Mouse (Mus musculus): ENCODE measurements around the gene Agr2. TPM values are rescaled to one million over a fixed set of nuclear protein-coding genes. Genes with fewer than 3 reads are reported as not detected.

Agr2 gene
- polyA plus RNA-seq, 1 experiment from 2014 or later: not detected

- no peak for DNase-seq (ENCODE audit: extremely low spot score, low spot score)
- no peaks in the 10 kb centered on the region for H3K36me3 ChIP-seq (replicated peaks)
- WGBS: 41% methylated on average over 5 of the region's 5 CpGs
- H3K9me3 ChIP-seq: no peaks in the 10 kb centered on the region
- H3K27ac ChIP-seq: no peak overlapping the region
- H3K27me3 ChIP-seq (ENCODE audit: poor library complexity, severe bottlenecking): no peaks in the 10 kb centered on the region
- H3K4me3 ChIP-seq: no peak overlapping the region
- H3K4me1 ChIP-seq: peaks cover 10% of the 10 kb centered on the region
These were observed 3.1 kb downstream of the Agr2 start for GRCm38 (mm10) chr12:35995799-35996198.

DNA sequence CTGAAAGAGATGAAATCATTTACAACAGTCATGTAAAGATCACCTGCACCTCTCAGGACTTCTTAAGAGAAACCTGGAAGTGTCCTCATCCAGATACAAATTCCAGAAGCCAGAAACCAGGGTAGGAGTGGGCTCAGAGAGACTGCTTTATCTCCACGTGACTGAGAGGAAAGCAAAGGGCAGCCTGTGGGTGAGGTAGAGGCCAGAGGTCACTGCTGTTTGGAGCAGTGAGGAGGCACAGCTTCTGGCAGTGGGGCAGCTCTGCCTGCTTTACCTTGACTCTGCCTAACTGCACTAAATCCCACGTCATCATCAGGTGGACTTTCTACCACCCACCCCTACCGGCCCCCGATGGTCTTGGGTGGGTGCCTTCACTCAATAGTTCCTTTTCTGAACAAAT is 12.0 kb downstream of the Agr2 start:
- H3K27ac ChIP-seq: no peak overlapping the region
- H3K27me3 ChIP-seq (ENCODE audit: poor library complexity, severe bottlenecking): no peaks in the 10 kb centered on the region
- no peaks in the 10 kb centered on the region for H3K9me3 ChIP-seq
- 76% methylated on average over 4 of the region's 4 CpGs for whole genome bisulfite sequencing
- no peak for DNase-seq (ENCODE audit: extremely low spot score, low spot score)
- peaks cover 20% of the 10 kb centered on the region for H3K4me1 ChIP-seq
- H3K36me3 ChIP-seq (replicated peaks): no peaks in the 10 kb centered on the region
- H3K4me3 ChIP-seq: no peak overlapping the region

DNA sequence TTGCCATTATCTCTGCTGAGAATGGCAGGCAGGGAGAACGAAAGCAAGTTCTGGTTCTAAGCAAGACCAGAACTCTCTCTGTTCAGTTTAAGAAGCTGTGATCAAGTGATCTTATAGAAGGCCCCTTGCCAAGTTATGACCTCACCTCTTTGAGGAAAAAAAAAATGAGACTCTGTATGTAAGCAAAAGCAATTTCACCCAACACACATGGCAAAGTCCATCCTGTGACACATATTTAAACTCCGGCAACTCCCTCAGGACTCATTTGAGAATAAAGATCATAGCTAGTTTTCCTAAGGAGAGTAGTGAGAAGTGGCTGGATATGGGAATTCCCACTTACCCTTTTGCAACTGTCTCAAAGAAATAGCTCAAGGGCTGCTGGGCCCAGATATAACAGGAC is 14.9 kb downstream of the Agr2 start:
- Histone ChIP-seq H3K36me3 (replicated peaks) (no peaks in the 10 kb centered on the region), H3K27me3 (ENCODE audit: poor library complexity, severe bottlenecking) (no peaks in the 10 kb centered on the region), H3K9me3 (no peaks in the 10 kb centered on the region), H3K4me1 (0 out of 2 replicates have a peak, but pooled peaks cover 7% of the 10 kb centered on the region), H3K27ac (no peak overlapping the region), H3K4me3 (no peak overlapping the region)
- 91% methylated on average over 2 of the region's 2 CpGs for WGBS
- DNase-seq (ENCODE audit: extremely low spot score, low spot score): no peak

DNA sequence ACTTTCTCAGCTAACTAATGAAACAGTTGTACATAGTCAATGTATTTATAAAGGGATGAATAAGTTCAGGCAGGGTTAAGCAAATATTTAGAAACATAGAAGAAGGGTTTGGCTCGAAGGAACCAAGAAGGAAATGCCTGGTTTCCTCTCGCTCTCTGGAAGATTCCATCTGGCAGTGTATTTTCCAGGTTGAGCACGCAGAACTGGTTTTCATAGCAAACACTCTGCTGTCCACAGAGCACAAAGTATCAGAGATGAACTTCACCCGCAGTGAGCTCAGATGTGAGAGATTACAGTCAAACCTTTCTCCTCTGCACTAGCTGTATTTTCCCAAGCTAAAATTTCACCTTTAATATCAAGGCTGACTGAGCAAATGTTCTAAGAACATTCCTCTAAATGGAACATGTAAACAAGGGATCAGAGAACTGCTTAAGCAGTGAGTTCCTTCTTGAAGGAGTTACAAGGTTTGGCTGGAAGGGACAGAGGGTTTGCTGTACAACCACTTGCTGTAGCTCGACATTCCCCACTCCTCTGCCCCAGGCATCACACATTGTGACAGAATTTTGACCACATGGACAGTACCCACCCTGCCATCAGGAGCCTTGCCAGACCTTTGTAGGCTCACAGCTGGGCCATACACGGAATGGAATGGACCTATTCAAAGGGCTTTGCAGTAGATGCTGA is 15.8 kb downstream of the Agr2 start:
- 0 out of 2 replicates have a peak, but pooled peaks cover 7% of the 10 kb centered on the region for H3K4me1 ChIP-seq
- no peak overlapping the region for H3K4me3 ChIP-seq
- no peak for DNase-seq (ENCODE audit: extremely low spot score, low spot score)
- peaks cover under 1% of the 10 kb centered on the region; the same call in 1 of the 2 replicates for H3K36me3 ChIP-seq (replicated peaks)
- H3K27ac ChIP-seq: no peak overlapping the region
- 80% methylated on average over 6 of the region's 6 CpGs for WGBS
- no peaks in the 10 kb centered on the region for H3K9me3 ChIP-seq
- H3K27me3 ChIP-seq (ENCODE audit: poor library complexity, severe bottlenecking): no peaks in the 10 kb centered on the region

DNA sequence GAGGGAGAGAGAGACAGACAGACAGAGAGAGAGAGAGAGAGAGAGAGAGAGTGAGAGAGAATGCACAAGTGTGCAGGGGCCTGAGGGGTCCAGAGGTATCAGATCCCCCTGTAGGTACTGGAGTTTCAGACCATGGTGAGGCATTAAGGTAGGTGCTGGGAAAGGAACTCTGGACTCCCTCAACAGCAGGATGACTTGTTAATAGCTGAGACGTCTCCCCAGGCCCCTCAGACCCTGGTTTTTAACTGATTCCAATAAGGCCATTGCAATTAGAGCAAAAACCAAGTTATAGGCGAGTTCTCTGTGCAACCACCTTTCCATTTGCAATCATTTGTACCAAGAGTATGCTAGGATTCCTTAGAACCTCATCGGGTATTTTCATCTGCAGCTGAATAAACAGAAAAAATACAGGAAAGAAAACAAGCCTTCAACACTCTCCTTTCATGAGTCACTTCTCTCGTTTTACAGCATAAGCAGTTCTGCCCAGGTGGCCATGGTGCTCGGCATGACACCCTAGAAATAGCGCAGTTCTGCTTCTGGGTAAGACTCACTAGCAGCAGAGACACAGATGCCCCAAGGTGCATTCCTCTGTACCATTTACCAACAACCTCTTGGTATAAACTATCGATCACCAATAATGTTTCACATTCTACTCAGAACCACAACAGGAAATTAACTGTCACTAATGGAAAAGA is 20.7 kb downstream of the Agr2 start:
- Histone ChIP-seq H3K4me1 (no peaks in the 10 kb centered on the region), H3K27me3 (ENCODE audit: poor library complexity, severe bottlenecking) (no peaks in the 10 kb centered on the region), H3K27ac (no peak overlapping the region), H3K36me3 (replicated peaks) (peaks cover 45% of the 10 kb centered on the region), H3K4me3 (no peak overlapping the region), H3K9me3 (no peaks in the 10 kb centered on the region)
- WGBS: 74% methylated on average over 7 of the region's 7 CpGs
- DNase-seq (ENCODE audit: extremely low spot score, low spot score): no peak

DNA sequence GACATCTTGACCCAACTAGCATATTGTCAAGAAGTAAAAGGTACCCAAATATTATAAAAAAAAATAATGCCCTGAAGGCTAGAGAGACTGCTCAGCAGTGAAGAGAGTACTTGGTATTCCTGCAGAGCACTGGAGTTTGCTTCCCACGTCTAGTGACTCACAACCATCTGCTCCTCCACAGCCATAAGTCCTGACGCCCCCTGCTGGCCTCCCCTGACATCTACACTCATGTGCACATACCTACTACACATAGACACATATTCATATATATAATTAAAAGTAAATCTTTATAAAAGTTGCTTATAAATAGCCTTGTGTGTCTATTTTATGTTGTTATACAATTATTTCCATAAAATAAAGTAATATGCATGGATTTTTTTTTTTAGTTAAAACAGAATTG is 25.1 kb downstream of the Agr2 start:
- Histone ChIP-seq H3K36me3 (replicated peaks) (peaks cover 80% of the 10 kb centered on the region), H3K4me3 (no peak overlapping the region), H3K27ac (no peak overlapping the region), H3K9me3 (no peaks in the 10 kb centered on the region), H3K4me1 (no peaks in the 10 kb centered on the region), H3K27me3 (ENCODE audit: poor library complexity, severe bottlenecking) (no peaks in the 10 kb centered on the region)
- no peak for DNase-seq (ENCODE audit: extremely low spot score, low spot score)
- WGBS: 84% methylated on average over 2 of the region's 2 CpGs

GRCm38 (mm10) chr12:36019572-36019971 is 26.9 kb downstream of the Agr2 start:
- H3K36me3 ChIP-seq (replicated peaks): peaks cover 70% of the 10 kb centered on the region
- no peak for DNase-seq (ENCODE audit: extremely low spot score, low spot score)
- WGBS: 90% methylated on average over 4 of the region's 4 CpGs

GRCm38 (mm10) chr12:36020081-36020480 is 27.4 kb downstream of the Agr2 start:
- 88% methylated on average over 3 of the region's 3 CpGs for WGBS
- Histone ChIP-seq H3K4me1 (no peaks in the 10 kb centered on the region), H3K27ac (no peak overlapping the region), H3K9me3 (no peaks in the 10 kb centered on the region), H3K36me3 (replicated peaks) (peaks cover 65% of the 10 kb centered on the region), H3K4me3 (no peak overlapping the region), H3K27me3 (ENCODE audit: poor library complexity, severe bottlenecking) (no peaks in the 10 kb centered on the region)
- no peak for DNase-seq (ENCODE audit: extremely low spot score, low spot score)

More at GRCm38 (mm10) chr12:36019572-36019971, 26.9 kb downstream of the Agr2 start:
- no peaks in the 10 kb centered on the region for H3K9me3 ChIP-seq
- no peaks in the 10 kb centered on the region for H3K27me3 ChIP-seq (ENCODE audit: poor library complexity, severe bottlenecking)
- H3K4me1 ChIP-seq: no peaks in the 10 kb centered on the region
- no peak overlapping the region for H3K27ac ChIP-seq
- no peak overlapping the region for H3K4me3 ChIP-seq

GRCm38 (mm10) chr12:36020710-36021109 is 28.0 kb downstream of the Agr2 start:
- DNase-seq (ENCODE audit: extremely low spot score, low spot score): no peak
- Histone ChIP-seq H3K27me3 (ENCODE audit: poor library complexity, severe bottlenecking) (no peaks in the 10 kb centered on the region), H3K4me3 (no peak overlapping the region), H3K36me3 (replicated peaks) (peaks cover 59% of the 10 kb centered on the region), H3K9me3 (no peaks in the 10 kb centered on the region), H3K4me1 (no peaks in the 10 kb centered on the region), H3K27ac (no peak overlapping the region)
- WGBS: 94% methylated on average over 2 of the region's 2 CpGs

GRCm38 (mm10) chr12:36026126-36026525 is 33.4 kb downstream of the Agr2 start:
- H3K36me3 ChIP-seq (replicated peaks): peaks cover 8% of the 10 kb centered on the region
- DNase-seq (ENCODE audit: extremely low spot score, low spot score): no peak
- 90% methylated on average over 4 of the region's 4 CpGs for WGBS
- no peaks in the 10 kb centered on the region for H3K9me3 ChIP-seq
- H3K27ac ChIP-seq: no peak overlapping the region
- no peak overlapping the region for H3K4me3 ChIP-seq
- no peaks in the 10 kb centered on the region for H3K4me1 ChIP-seq
- H3K27me3 ChIP-seq (ENCODE audit: poor library complexity, severe bottlenecking): no peaks in the 10 kb centered on the region

DNA sequence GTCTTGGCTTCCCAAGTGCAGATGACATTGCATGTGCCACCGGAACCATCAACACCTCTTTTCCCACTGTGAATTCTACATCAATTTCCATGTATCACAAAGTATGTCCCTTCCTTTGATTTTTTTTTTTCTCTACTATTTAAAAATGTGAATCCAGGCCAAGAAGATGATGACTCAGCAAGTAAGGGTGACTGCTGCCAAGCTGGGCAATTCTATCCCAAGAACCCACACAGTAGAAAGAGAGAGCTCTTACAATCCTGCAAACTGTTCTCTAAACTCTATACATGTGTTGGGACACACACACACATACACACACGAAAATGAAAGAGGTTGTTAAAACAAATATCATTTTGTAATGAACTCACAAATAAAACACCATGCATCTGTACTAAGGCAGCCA is 34.5 kb downstream of the Agr2 start:
- Histone ChIP-seq H3K36me3 (replicated peaks) (no peaks in the 10 kb centered on the region; the same call in 1 of the 2 replicates), H3K4me1 (no peaks in the 10 kb centered on the region), H3K4me3 (no peak overlapping the region), H3K27me3 (ENCODE audit: poor library complexity, severe bottlenecking) (no peaks in the 10 kb centered on the region), H3K9me3 (no peaks in the 10 kb centered on the region), H3K27ac (no peak overlapping the region)
- 96% methylated on average over 2 of the region's 2 CpGs for WGBS
- no peak for DNase-seq (ENCODE audit: extremely low spot score, low spot score)

GRCm38 (mm10) chr12:36028968-36029645 is 36.4 kb downstream of the Agr2 start:
- H3K27ac ChIP-seq: no peak overlapping the region
- H3K4me1 ChIP-seq: no peaks in the 10 kb centered on the region
- no peak overlapping the region for H3K4me3 ChIP-seq
- peaks cover 15% of the 10 kb centered on the region for H3K36me3 ChIP-seq (replicated peaks)
- peaks cover 6% of the 10 kb centered on the region; the same call in 1 of the 2 replicates for H3K9me3 ChIP-seq
- H3K27me3 ChIP-seq (ENCODE audit: poor library complexity, severe bottlenecking): no peaks in the 10 kb centered on the region
- 72% methylated on average over 5 of the region's 5 CpGs for WGBS
- no peak for DNase-seq (ENCODE audit: extremely low spot score, low spot score)

DNA sequence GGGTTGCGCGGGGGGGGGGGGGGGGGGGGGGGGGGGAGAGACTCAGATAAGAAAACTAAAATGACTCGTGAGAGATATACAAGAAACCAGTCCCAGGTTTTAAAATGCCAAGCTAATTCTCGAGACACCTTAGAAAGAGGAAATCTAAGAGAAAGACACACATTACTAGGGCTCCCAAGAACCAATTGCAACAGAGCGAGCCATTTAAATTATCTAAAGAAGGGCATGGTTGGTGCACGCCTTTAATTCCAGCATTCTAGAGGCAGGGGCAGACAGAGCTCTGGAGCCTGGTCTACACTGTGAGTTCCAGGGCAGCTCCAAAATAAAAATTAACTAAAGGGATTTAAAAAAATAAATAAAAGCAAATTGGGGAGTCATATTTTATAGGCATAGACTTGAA is 37.0 kb downstream of the Agr2 start:
- Histone ChIP-seq H3K4me3 (no peak overlapping the region), H3K27me3 (ENCODE audit: poor library complexity, severe bottlenecking) (no peaks in the 10 kb centered on the region), H3K9me3 (peaks cover 6% of the 10 kb centered on the region; the same call in 1 of the 2 replicates), H3K27ac (no peak overlapping the region), H3K4me1 (no peaks in the 10 kb centered on the region), H3K36me3 (replicated peaks) (peaks cover 18% of the 10 kb centered on the region)
- WGBS: 87% methylated on average over 4 of the region's 6 CpGs
- DNase-seq (ENCODE audit: extremely low spot score, low spot score): no peak
